Mouse (Mus musculus) hindbrain, embryonic 11.5 days (tissue): ENCODE measurements around the gene Galnt4. TPM values are rescaled to one million over a fixed set of nuclear protein-coding genes. Genes with fewer than 3 reads are reported as not detected.

Experiments used
- ATAC-seq: fragments of 200-750 bp; cut with Nextera tagmentation; 2 replicates; pipeline ENCODE4 v1.8.0; 2017; ENCODE audit warnings: mild to moderate bottlenecking, moderate TSS enrichment, moderate library complexity; ENCODE audit not compliant: low FRiP score
- DNase-seq: peaks from one replicate; pipeline ENCODE4 v3.0.0-alpha.2; 2015; ENCODE audit warnings: low spot score
- H3K27ac ChIP-seq: fragments of 300-500 bp; sonication (generic); 2 replicates; pipeline ENCODE4 v1.5.1; 2014; ENCODE audit warnings: mild to moderate bottlenecking, low read depth, low read length
- H3K27me3 ChIP-seq: fragments of 300-500 bp; sonication (generic); 2 replicates; pipeline ENCODE4 v1.6.1; 2014; ENCODE audit warnings: mild to moderate bottlenecking, low read length, moderate library complexity, mixed read lengths; ENCODE audit not compliant: control insufficient read depth, insufficient read depth
- H3K36me3 ChIP-seq: fragments of 300-500 bp; sonication (generic); 2 replicates; pipeline ENCODE4 v1.6.1; 2014; ENCODE audit warnings: mild to moderate bottlenecking, low read length, moderate library complexity, mixed read lengths; ENCODE audit not compliant: control insufficient read depth, insufficient read depth
- H3K4me1 ChIP-seq: fragments of 300-500 bp; sonication (generic); replicated peaks from 2 replicates; pipeline ENCODE4 v1.6.1; 2014; ENCODE audit warnings: low read length, mixed read lengths; ENCODE audit not compliant: control insufficient read depth, insufficient read depth
- H3K4me2 ChIP-seq: fragments of 300-500 bp; sonication (generic); replicated peaks from 2 replicates; pipeline ENCODE4 v1.6.1; 2014; ENCODE audit warnings: mild to moderate bottlenecking, low read depth, low read length
- H3K4me3 ChIP-seq: fragments of 300-500 bp; sonication (generic); 2 replicates; pipeline ENCODE4 v1.5.1; 2014; ENCODE audit warnings: low read depth, low read length
- H3K9ac ChIP-seq: fragments of 300-500 bp; sonication (generic); 2 replicates; pipeline ENCODE4 v1.6.1; 2014; ENCODE audit warnings: low read depth, low read length
- H3K9me3 ChIP-seq: fragments of 300-500 bp; sonication (generic); 2 replicates; pipeline ENCODE4 v1.6.1; 2016; ENCODE audit warnings: low read length; ENCODE audit not compliant: control insufficient read depth
- WGBS: fragments of 180-500 bp; shearing (Covaris S2); extraction: QIAGEN DNeasy Blood & Tissue Kit; methylation state at CpG from one replicate; pipeline ENCODE4 v1.1.7; 2014; 5-methylcytosine and 5-hydroxymethylcytosine counted together
- polyA plus RNA-seq: library from polyadenylated mRNA; unstranded; fragments of >200 nt; fragmentation: Nextera tagmentation; extraction: Ambion mirVana; gene quantifications from 2 replicates; pipeline ENCODE4 v1.2.1, GENCODE M21; 2014

The Galnt4 gene
- polyA plus RNA-seq, 1 experiment from 2014 or later, result 4.2 TPM

DNA sequence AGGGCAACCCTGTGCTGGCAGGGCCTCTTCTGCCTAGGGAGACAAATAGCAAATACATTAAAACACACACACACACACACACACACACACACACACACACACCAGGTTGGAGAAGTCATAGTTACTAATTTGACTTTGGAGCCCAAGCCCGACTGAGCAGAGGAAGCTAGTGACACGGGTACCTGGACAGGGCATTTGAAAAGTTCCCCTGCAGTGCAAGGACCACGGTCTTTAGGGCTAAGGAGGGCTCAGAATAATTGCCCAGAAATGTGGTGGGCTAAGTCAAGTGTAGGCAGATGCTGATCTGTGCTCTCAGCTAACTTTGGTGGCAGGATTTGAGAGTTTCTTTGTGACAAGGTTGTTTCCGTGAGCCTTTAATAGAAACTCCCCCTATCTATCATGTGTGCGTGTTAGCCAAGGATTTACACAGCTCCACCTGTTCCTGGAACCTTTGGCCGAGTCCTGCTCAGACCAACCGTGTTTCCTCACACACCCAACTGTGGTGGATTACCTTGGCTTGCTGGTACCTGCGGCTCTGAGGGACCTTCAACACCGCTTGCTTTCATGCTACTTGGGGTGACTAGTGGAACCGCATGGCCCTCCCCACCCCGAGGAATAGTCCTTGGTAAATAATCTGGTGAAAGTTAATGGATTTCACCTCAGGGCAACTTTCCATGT is 24.8 kb downstream of the Galnt4 start:
- DNase-seq (no peak), ATAC-seq (no peak)
- H3K9ac ChIP-seq, result no peak overlapping the region

DNA sequence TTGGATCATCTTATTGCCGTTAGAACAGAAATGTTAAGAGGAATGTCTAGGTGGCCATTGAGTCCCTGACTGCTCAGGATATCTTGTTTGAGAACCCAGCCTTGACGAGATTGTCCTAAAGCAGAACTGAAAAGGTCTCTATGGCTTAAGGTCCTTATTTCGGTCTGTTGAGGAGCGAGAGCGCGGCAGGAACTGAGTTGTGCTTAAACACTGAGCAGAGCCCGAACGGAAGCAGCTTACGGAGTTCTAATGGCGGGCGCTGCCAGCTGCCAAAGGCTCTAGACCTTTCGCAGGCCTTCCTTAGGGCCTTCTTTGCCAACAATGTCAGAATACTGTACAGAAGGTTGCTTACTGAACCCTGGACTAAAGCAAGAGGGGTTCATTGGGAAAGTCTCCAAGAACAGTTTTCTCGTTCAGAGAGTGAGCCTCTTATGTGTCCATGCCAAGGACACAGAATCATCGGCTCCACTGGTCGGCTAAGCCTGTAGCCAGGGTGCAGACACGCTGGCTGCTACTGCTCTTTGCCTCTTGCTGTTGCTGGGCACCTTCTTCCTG is 25.4 kb downstream of the Galnt4 start:
- Histone ChIP-seq H3K9ac (no peak overlapping the region), H3K36me3 (no peaks in the 10 kb centered on the region), H3K27me3 (no peaks in the 10 kb centered on the region), H3K4me2 (no peak overlapping the region), H3K27ac (no peak overlapping the region), H3K4me3 (no peak overlapping the region), H3K4me1 (no peaks in the 10 kb centered on the region), H3K9me3 (no peaks in the 10 kb centered on the region)
- ATAC-seq (no peak), DNase-seq (no peak)
- 95% methylated on average over 16 of the region's 16 CpGs for WGBS

More for the DNA sequence above, 24.8 kb downstream of the Galnt4 start:
- no peak overlapping the region for H3K4me2 ChIP-seq
- no peak overlapping the region for H3K4me3 ChIP-seq
- H3K4me1 ChIP-seq, result no peaks in the 10 kb centered on the region
- no peaks in the 10 kb centered on the region for H3K9me3 ChIP-seq
- H3K27ac ChIP-seq, result no peak overlapping the region
- no peaks in the 10 kb centered on the region for H3K27me3 ChIP-seq
- H3K36me3 ChIP-seq, result no peaks in the 10 kb centered on the region
- 92% methylated on average over 11 of the region's 11 CpGs for WGBS

DNA sequence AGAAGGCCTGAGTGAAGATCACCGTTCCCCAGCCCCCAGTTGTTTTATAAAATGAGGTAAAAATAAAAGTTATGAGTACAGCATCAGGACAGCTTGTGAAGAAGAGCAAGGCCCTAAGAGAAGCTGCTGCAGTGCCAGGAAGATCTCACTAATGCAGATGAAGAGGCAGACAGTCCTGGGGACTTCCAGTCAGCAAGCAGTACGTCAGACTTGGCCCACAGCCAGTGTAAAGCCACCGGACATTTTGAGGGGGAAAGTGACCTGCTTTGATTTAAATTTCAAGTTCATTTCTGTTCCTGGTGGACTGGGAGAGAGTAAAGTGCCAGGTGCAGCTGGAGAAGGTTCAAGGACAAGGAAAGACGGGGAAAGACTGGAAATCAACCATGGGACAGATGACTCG is 28.4 kb downstream of the Galnt4 start:
- no peaks in the 10 kb centered on the region for H3K9me3 ChIP-seq

DNA sequence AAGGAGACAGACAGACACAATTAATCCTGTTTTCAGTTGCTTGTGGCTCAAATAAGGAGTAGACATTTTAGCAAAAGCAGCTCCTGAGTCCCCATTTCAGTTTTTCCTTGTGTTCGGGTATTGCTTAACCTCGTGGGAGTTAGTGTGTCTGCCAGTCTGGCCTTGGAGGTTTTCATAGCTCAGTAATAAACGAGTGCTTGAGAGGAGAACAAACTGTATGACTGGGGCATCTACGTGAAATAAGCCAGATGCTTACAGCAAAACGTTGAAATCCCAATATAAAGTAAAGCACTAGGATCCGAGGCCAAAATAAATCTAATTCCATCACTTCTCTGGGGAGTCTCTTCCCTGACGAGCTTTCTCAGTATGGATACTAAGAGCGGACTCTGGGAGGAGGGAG is 37.7 kb downstream of the Galnt4 start:
- no peaks in the 10 kb centered on the region for H3K4me1 ChIP-seq
- no peak overlapping the region for H3K27ac ChIP-seq
- no peak overlapping the region for H3K4me3 ChIP-seq
- ATAC-seq (no peak), DNase-seq (no peak)
- H3K4me2 ChIP-seq, result no peak overlapping the region
- no peaks in the 10 kb centered on the region for H3K27me3 ChIP-seq
- H3K9ac ChIP-seq, result no peak overlapping the region
- H3K36me3 ChIP-seq, result no peaks in the 10 kb centered on the region
- no peaks in the 10 kb centered on the region for H3K9me3 ChIP-seq
- WGBS, result 91% methylated on average over 8 of the region's 8 CpGs

More for the DNA sequence above, 28.4 kb downstream of the Galnt4 start:
- H3K36me3 ChIP-seq, result no peaks in the 10 kb centered on the region
- no peak overlapping the region for H3K4me3 ChIP-seq
- DNase-seq (no peak), ATAC-seq (no peak)
- H3K9ac ChIP-seq, result no peak overlapping the region
- H3K4me1 ChIP-seq, result no peaks in the 10 kb centered on the region
- H3K27me3 ChIP-seq, result no peaks in the 10 kb centered on the region
- no peak overlapping the region for H3K4me2 ChIP-seq
- WGBS, result 89% methylated on average over 5 of the region's 5 CpGs
- H3K27ac ChIP-seq, result no peak overlapping the region

DNA sequence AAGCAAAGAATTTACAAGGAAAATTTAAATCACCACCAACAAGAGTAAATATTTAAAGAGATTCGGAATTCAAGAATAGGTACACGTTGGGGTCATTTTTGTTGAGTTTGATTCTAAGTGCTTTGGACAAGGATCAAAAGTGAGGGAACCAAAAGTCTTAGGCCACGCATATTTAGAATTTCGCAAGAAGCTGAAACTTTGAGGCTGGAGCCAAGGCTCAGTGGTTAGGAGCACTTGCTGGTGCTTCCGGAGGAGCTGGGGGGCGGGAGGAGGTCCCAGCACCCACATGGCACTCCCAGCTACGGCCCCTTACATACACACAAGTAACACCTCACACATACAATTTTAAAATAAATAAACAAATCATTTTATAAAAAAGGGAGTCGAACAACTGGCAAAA is 38.6 kb downstream of the Galnt4 start:
- Histone ChIP-seq H3K36me3 (no peaks in the 10 kb centered on the region), H3K9ac (no peak overlapping the region), H3K4me3 (no peak overlapping the region), H3K27ac (no peak overlapping the region), H3K4me2 (no peak overlapping the region), H3K9me3 (no peaks in the 10 kb centered on the region), H3K27me3 (no peaks in the 10 kb centered on the region), H3K4me1 (no peaks in the 10 kb centered on the region)
- 96% methylated on average over 8 of the region's 8 CpGs for whole genome bisulfite sequencing
- DNase-seq (no peak), ATAC-seq (no peak)

DNA sequence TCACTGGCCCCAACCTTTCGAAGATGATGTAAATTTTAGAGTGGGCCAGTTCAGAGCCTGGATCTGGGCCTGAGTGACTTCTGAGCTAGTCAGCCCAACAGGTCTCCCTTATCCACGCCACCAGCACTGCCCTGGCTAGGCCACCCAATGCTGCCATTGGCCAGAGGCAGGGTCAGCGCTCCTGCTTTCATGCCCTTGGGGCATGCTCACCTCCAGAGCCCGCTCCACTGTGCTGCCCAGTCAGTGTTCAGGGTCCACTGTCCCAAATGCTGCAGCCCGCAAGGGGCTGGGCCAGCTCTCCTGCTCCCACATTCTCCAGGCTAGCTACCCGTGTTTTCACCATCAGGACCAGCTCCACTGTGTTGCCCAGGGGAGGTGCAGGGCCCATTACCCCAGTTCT is 42.1 kb downstream of the Galnt4 start:
- H3K4me2 ChIP-seq, result no peak overlapping the region
- H3K27me3 ChIP-seq, result no peaks in the 10 kb centered on the region
- no peaks in the 10 kb centered on the region for H3K9me3 ChIP-seq
- DNase-seq (no peak), ATAC-seq (no peak)
- H3K4me1 ChIP-seq, result no peaks in the 10 kb centered on the region
- no peak overlapping the region for H3K27ac ChIP-seq
- WGBS, result 90% methylated on average over 6 of the region's 6 CpGs
- H3K36me3 ChIP-seq, result no peaks in the 10 kb centered on the region
- H3K9ac ChIP-seq, result no peak overlapping the region
- no peak overlapping the region for H3K4me3 ChIP-seq

DNA sequence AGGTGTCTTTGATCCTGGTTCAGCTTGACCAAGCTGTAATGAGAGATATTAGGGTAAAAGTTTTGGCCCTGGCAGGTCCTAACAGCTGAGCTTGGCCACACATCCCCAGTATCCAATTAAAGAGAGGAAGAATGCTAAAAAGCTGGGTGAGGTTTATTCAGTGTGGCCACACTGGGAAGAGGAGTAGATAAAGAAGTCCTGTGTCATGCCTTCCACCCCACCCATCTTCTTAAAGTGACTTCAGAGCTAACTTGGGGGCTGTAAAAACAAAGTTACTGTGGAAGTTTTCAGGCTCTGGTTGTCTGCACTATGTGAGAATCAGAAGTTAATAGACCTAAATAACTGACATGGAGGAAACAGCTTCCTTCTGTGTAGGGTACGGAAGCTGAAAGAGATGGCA is 43.6 kb downstream of the Galnt4 start:
- no peaks in the 10 kb centered on the region for H3K9me3 ChIP-seq
- H3K4me3 ChIP-seq, result no peak overlapping the region
- H3K4me2 ChIP-seq, result no peak overlapping the region
- 0 out of 2 replicates have a peak, but pooled peaks cover 2% of the 10 kb centered on the region for H3K36me3 ChIP-seq
- H3K4me1 ChIP-seq, result no peaks in the 10 kb centered on the region
- DNase-seq (no peak), ATAC-seq (no peak)
- 94% methylated on average over 1 of the region's 1 CpGs for WGBS
- H3K27ac ChIP-seq, result no peak overlapping the region
- no peak overlapping the region for H3K9ac ChIP-seq
- H3K27me3 ChIP-seq, result no peaks in the 10 kb centered on the region

DNA sequence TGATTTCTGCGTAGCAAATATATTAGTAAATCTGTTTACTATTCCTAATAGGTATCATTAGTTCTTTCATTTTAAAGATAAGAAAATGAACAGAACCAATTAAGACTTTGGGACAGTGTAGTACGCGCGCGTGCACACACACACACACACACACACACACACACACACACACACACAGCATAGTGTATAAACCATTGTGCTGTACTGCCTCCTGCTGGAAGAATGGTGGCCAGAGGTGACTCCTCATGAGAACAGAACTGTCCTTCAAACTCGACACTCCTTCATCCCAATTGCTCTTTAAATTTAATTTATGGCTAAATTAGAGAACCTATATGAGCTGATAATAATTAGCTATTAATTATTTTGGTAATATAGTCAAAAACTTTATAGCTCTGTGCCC is 44.1 kb downstream of the Galnt4 start:
- Histone ChIP-seq H3K27me3 (no peaks in the 10 kb centered on the region), H3K4me3 (no peak overlapping the region), H3K4me2 (no peak overlapping the region), H3K27ac (no peak overlapping the region), H3K9me3 (no peaks in the 10 kb centered on the region), H3K36me3 (0 out of 2 replicates have a peak, but pooled peaks cover 2% of the 10 kb centered on the region), H3K9ac (no peak overlapping the region), H3K4me1 (no peaks in the 10 kb centered on the region)
- DNase-seq (no peak), ATAC-seq (no peak)
- 90% methylated on average over 6 of the region's 6 CpGs for WGBS

DNA sequence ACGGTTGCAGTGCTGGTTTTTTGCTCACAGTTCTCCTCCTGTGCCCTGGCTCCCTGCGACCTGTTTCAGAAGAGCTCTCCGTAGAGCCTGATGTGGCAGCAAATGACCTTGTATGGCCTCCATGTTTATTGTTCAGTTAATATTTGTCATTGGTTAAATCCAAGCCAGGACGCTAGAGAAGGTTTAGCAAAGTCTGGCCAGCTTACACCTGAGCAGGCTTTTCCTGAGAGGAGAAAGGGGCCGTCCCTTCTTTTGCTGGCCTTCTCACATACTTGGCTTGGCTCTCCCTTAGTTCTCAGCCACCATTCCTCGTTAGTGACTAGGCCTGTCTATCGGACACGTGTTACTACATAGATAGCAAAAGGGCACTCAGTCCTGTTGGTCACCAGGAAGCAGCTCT is 46.7 kb downstream of the Galnt4 start:
- DNase-seq (no peak), ATAC-seq (no peak)
- H3K4me1 ChIP-seq, result no peaks in the 10 kb centered on the region
- H3K4me3 ChIP-seq, result no peak overlapping the region
- no peak overlapping the region for H3K4me2 ChIP-seq
- no peaks in the 10 kb centered on the region for H3K27me3 ChIP-seq
- H3K36me3 ChIP-seq, result 0 out of 2 replicates have a peak, but pooled peaks cover 2% of the 10 kb centered on the region
- no peak overlapping the region for H3K9ac ChIP-seq
- no peaks in the 10 kb centered on the region for H3K9me3 ChIP-seq
- WGBS, result 87% methylated on average over 8 of the region's 8 CpGs
- H3K27ac ChIP-seq, result no peak overlapping the region
